Mouse (Mus musculus) stomach, postnatal 0 days (tissue): Measurements from ENCODE around the gene Grid1.

Source experiments
- CTCF ChIP-seq: IDR thresholded peaks from 2 replicates; pipeline ENCODE4 v1.5.1; 2016; ENCODE audit warnings: antibody characterized with exemption, low read depth, mild to moderate bottlenecking, moderate library complexity
- EP300 ChIP-seq: optimal IDR thresholded peaks from 2 replicates; pipeline ENCODE3; 2016; ENCODE audit warnings: antibody characterized with exemption

- no peak for TF ChIP-seq CTCF
- no peak for TF ChIP-seq EP300
Measured at GRCm38 (mm10) chr14:35219021-35219420, 399.1 kb downstream of the Grid1 start.
